Mouse (Mus musculus) liver, embryonic 12.5 days (tissue): ENCODE measurements around the gene Dpf1. TPM values are rescaled to one million over a fixed set of nuclear protein-coding genes. Genes with fewer than 3 reads are reported as not detected.

Experiments
- ATAC-seq: fragments of 200-750 bp; cut with Nextera tagmentation; 2 replicates; pipeline ENCODE4 v1.8.0; 2017; ENCODE audit warnings: moderate number of reproducible peaks, mild to moderate bottlenecking, moderate library complexity
- H3K27ac ChIP-seq: fragments of 300-500 bp; sonication (generic); 2 replicates; pipeline ENCODE4 v1.5.1; 2016; ENCODE audit warnings: mild to moderate bottlenecking
- H3K27me3 ChIP-seq: fragments of 300-500 bp; sonication (generic); replicated peaks from 2 replicates; pipeline ENCODE4 v1.6.1; 2016; ENCODE audit warnings: mild to moderate bottlenecking, moderate library complexity
- H3K36me3 ChIP-seq: fragments of 300-500 bp; sonication (generic); 2 replicates; pipeline ENCODE4 v1.6.1; 2016; ENCODE audit warnings: mild to moderate bottlenecking, moderate library complexity
- H3K4me1 ChIP-seq: fragments of 300-500 bp; sonication (generic); 2 replicates; pipeline ENCODE4 v1.6.1; 2016
- H3K4me2 ChIP-seq: fragments of 300-500 bp; sonication (generic); 2 replicates; pipeline ENCODE4 v1.6.1; 2016; ENCODE audit warnings: mild to moderate bottlenecking, moderate library complexity
- H3K4me3 ChIP-seq: fragments of 300-500 bp; sonication (generic); 2 replicates; pipeline ENCODE4 v1.5.1; 2016; ENCODE audit warnings: mild to moderate bottlenecking, moderate library complexity
- H3K9ac ChIP-seq: fragments of 300-500 bp; sonication (generic); 2 replicates; pipeline ENCODE4 v1.6.1; 2016; ENCODE audit warnings: mild to moderate bottlenecking, moderate library complexity
- H3K9me3 ChIP-seq: fragments of 300-500 bp; sonication (generic); replicated peaks from 2 replicates; pipeline ENCODE4 v1.6.1; 2016; ENCODE audit warnings: mild to moderate bottlenecking, moderate library complexity
- WGBS: fragments of 180-500 bp; shearing (Covaris S2); methylation state at CpG from one replicate; pipeline ENCODE4 v1.1.7; 2016; ENCODE audit not compliant: insufficient replicate concordance; 5-methylcytosine and 5-hydroxymethylcytosine counted together
- polyA plus RNA-seq: library from polyadenylated mRNA; unstranded; fragments of >200 nt; fragmentation: Nextera tagmentation; extraction: Ambion mirVana; gene quantifications from 2 replicates; pipeline ENCODE4 v1.2.1, GENCODE M21; 2016

The Dpf1 gene
- polyA plus RNA-seq = 2.6 and 3.6 TPM in 2 replicates

- no peak within 1 kb of the TSS for H3K27ac ChIP-seq
- peaks cover 49% of the 10 kb centered on the region for H3K4me1 ChIP-seq
- 1% methylated on average over 66 of the region's 67 CpGs for WGBS
- H3K4me2 ChIP-seq = peak within 1 kb of the TSS; percentile 80
- H3K36me3 ChIP-seq = no peaks in the 10 kb centered on the region
- peak within 1 kb of the TSS; percentile 58 for H3K4me3 ChIP-seq
- no peaks in the 10 kb centered on the region for H3K9me3 ChIP-seq
- H3K27me3 ChIP-seq = peaks cover 80% of the 10 kb centered on the region
- peak within 1 kb of the TSS; percentile 52 for H3K9ac ChIP-seq
- peak; percentile 69 for ATAC-seq
Observed at GRCm38 (mm10) chr7:29303738-29304462, at the start of gene Dpf1. TSS of gene Dpf1 (plus strand) at chr7:29303951.

DNA sequence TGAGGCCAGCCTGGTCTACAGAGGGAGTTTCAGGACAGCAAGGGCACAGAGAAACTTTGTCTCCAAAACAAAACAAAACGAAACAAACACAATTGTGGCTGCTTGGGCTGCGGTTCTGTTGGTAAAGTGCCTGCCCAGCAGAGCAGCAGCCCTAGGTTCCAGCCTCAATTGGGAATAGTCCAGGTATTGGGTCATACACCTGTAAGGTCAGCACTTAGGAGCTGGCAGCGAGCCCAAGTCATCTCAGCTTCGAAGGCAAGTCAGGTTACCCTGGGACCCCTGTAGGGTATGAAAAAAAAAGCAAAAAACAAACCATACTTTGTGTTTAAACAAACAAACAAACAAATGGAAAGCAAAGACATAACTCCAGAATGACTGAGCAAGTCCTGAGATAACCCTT, 47.9 kb upstream of the Dpf1 start:
- Histone ChIP-seq H3K27me3 (no peaks in the 10 kb centered on the region), H3K9ac (no peak overlapping the region), H3K36me3 (no peaks in the 10 kb centered on the region), H3K27ac (no peak overlapping the region), H3K9me3 (no peaks in the 10 kb centered on the region), H3K4me2 (no peak overlapping the region), H3K4me1 (peaks cover 24% of the 10 kb centered on the region), H3K4me3 (no peak overlapping the region)
- ATAC-seq = no peak
- WGBS = 68% methylated on average over 4 of the region's 4 CpGs

GRCm38 (mm10) chr7:29257368-29257767, 46.4 kb upstream of the Dpf1 start:
- 70% methylated on average over 1 of the region's 1 CpGs for WGBS

GRCm38 (mm10) chr7:29259781-29260730, 43.7 kb upstream of the Dpf1 start:
- H3K4me3 ChIP-seq = no peak overlapping the region
- H3K4me1 ChIP-seq = no peaks in the 10 kb centered on the region
- no peak overlapping the region for H3K4me2 ChIP-seq
- H3K9me3 ChIP-seq = no peaks in the 10 kb centered on the region
- H3K27ac ChIP-seq = no peak overlapping the region
- no peaks in the 10 kb centered on the region for H3K36me3 ChIP-seq
- no peaks in the 10 kb centered on the region for H3K27me3 ChIP-seq
- no peak for ATAC-seq
- 77% methylated on average over 10 of the region's 10 CpGs for WGBS
- H3K9ac ChIP-seq = no peak overlapping the region

More at GRCm38 (mm10) chr7:29257368-29257767, 46.4 kb upstream of the Dpf1 start:
- H3K27ac ChIP-seq = no peak overlapping the region
- no peak overlapping the region for H3K4me2 ChIP-seq
- no peaks in the 10 kb centered on the region for H3K9me3 ChIP-seq
- no peak overlapping the region for H3K4me3 ChIP-seq
- ATAC-seq = no peak
- H3K36me3 ChIP-seq = no peaks in the 10 kb centered on the region
- peaks cover 20% of the 10 kb centered on the region for H3K4me1 ChIP-seq
- H3K27me3 ChIP-seq = no peaks in the 10 kb centered on the region
- H3K9ac ChIP-seq = no peak overlapping the region

DNA sequence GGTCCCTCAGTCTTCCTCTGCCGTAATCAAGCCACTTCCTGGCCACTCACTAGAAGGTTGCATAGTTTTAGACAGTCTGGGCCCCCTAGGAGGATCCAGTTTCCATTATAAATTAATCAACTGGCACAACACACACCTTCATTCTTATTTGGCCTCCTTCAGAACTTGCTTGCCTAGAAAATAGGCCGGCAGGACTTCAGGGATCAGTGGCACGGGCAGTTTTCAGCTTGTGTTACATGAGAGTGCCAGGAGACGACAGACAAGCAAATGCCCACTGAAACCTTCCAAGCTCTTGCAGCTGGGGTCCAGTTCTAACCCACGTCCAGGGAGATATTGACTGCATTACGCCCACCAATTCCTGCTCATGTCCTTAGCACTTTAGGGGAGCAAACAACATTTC, 41.6 kb upstream of the Dpf1 start:
- H3K36me3 ChIP-seq = no peaks in the 10 kb centered on the region
- no peak overlapping the region for H3K4me3 ChIP-seq
- H3K4me1 ChIP-seq = no peaks in the 10 kb centered on the region
- ATAC-seq = no peak
- 67% methylated on average over 6 of the region's 6 CpGs for WGBS
- H3K4me2 ChIP-seq = no peak overlapping the region
- no peaks in the 10 kb centered on the region for H3K27me3 ChIP-seq
- no peak overlapping the region for H3K27ac ChIP-seq
- H3K9ac ChIP-seq = no peak overlapping the region
- H3K9me3 ChIP-seq = no peaks in the 10 kb centered on the region

- 73% methylated on average over 3 of the region's 3 CpGs for WGBS
- Histone ChIP-seq H3K4me2 (no peak overlapping the region), H3K9me3 (no peaks in the 10 kb centered on the region), H3K36me3 (no peaks in the 10 kb centered on the region), H3K27me3 (no peaks in the 10 kb centered on the region), H3K4me1 (no peaks in the 10 kb centered on the region), H3K4me3 (no peak overlapping the region), H3K27ac (no peak overlapping the region), H3K9ac (no peak overlapping the region)
- no peak for ATAC-seq
Observed at GRCm38 (mm10) chr7:29263831-29264230, 39.9 kb upstream of the Dpf1 start.

DNA sequence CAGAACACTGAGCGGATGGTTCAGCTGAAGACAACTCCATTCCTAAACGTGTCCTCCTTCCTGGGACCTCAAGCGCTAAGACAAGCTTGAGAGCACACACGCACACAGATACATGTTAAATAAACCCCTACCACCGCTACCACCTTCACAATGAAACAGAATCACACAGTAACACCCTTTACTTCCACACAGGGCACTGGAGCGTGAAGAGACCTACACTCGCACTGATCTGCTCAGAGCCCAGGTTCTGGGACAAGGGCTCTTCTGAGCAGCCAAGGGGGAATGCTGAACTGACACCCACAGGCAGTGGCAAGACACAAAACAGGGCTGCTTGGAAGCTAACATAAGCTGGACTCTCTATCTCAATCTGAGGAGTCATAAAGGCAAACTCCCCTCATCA, 38.1 kb upstream of the Dpf1 start:
- no peak for ATAC-seq
- no peak overlapping the region for H3K9ac ChIP-seq
- WGBS = 76% methylated on average over 7 of the region's 7 CpGs

DNA sequence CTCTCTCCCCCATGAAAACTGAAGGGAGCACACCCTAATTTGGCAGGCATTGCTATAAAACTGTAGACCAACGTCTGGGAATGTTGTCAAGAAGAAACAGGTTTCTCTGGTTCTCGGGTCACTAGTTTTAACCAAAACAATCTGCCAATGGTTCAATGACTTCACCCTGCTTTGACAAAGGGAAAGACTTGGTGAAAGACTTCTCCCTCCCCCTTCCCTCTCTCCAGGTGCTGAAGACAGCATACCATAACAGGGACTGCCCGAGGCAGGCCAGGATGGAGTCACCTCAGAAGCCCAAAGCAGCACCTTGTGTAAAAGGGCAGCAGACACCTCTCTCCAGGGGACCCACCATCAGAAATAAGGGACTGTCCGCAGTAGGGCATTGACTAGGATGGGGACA, 36.8 kb upstream of the Dpf1 start:
- ATAC-seq = no peak
- H3K36me3 ChIP-seq = no peaks in the 10 kb centered on the region
- no peak overlapping the region for H3K9ac ChIP-seq
- 60% methylated on average over 4 of the region's 4 CpGs for WGBS
- H3K4me3 ChIP-seq = no peak overlapping the region
- H3K4me1 ChIP-seq = no peaks in the 10 kb centered on the region; the same call in 1 of the 2 replicates
- no peaks in the 10 kb centered on the region for H3K9me3 ChIP-seq
- no peak overlapping the region for H3K27ac ChIP-seq
- H3K4me2 ChIP-seq = no peak overlapping the region
- no peaks in the 10 kb centered on the region for H3K27me3 ChIP-seq

More for the DNA sequence above, 38.1 kb upstream of the Dpf1 start:
- Histone ChIP-seq H3K4me2 (no peak overlapping the region), H3K36me3 (no peaks in the 10 kb centered on the region), H3K4me1 (no peaks in the 10 kb centered on the region), H3K4me3 (no peak overlapping the region), H3K27ac (no peak overlapping the region), H3K9me3 (no peaks in the 10 kb centered on the region), H3K27me3 (no peaks in the 10 kb centered on the region)

GRCm38 (mm10) chr7:29270445-29270844, 33.3 kb upstream of the Dpf1 start:
- H3K36me3 ChIP-seq = no peaks in the 10 kb centered on the region
- H3K27ac ChIP-seq = no peak overlapping the region
- H3K4me1 ChIP-seq = no peaks in the 10 kb centered on the region; the same call in 1 of the 2 replicates
- ATAC-seq = no peak
- H3K4me3 ChIP-seq = no peak overlapping the region
- no peak overlapping the region for H3K4me2 ChIP-seq
- no peaks in the 10 kb centered on the region for H3K9me3 ChIP-seq
- H3K27me3 ChIP-seq = no peaks in the 10 kb centered on the region
- H3K9ac ChIP-seq = no peak overlapping the region
- WGBS = 64% methylated on average over 4 of the region's 4 CpGs

DNA sequence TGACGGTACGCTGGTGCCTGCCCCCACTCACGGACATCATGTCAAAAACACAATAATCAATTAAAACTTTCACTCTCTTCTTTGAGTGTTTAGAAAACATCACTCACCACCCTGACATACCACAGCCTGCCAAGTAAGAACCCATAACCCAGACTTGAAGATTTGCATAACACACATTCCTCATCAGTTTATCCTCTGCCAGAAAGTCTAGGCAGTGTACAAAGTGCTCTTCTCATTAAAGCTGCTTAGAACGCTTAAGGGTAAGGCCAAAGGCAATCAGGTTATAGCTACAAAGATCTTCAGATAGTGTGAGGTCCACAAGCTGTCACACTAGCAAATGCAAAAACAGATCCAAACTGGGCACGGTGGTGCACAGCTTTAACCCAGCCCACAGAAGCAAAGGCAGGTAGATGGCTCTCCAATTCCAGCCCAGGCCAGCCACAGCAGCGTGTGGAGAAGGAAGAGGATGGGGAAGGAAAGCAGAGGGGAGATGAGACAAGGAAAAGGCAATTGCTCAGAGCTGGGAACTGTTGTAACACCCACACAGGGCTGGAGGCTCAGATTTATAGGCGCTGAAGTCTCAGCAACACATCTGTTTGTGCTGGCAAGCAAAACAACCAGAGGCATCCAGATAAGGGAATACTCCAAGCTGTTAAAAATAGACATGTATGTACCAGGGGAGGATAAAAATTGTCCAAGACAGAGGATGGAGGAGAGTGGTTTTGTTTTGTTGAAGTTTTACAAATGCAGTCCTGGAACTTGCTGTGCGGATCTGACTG, 31.9 kb upstream of the Dpf1 start:
- Histone ChIP-seq H3K4me3 (no peak overlapping the region), H3K36me3 (no peaks in the 10 kb centered on the region), H3K9me3 (no peaks in the 10 kb centered on the region), H3K4me1 (no peaks in the 10 kb centered on the region; the same call in 1 of the 2 replicates), H3K27me3 (no peaks in the 10 kb centered on the region), H3K9ac (no peak overlapping the region), H3K27ac (no peak overlapping the region), H3K4me2 (no peak overlapping the region)
- 65% methylated on average over 8 of the region's 8 CpGs for WGBS
- ATAC-seq = no peak

DNA sequence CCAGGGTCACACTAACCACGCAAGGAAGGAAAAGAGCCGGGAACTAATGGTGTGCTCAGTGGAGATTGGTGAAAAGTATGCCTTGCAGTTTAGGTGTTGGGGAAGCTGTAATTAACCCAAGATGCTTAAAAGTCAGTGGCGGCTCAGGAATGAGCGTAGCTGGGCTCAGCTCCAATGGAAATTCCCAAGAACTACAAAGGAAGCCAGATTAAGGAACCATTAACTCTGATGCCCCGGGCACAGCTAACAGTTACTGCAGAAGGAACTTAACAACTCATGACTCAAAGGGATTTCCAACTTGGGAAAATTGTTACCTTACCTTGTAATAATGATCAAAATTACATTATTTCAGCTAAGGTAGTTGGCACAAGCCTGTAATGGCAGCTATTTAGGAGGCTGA, 27.0 kb upstream of the Dpf1 start:
- H3K4me2 ChIP-seq = no peak overlapping the region
- 73% methylated on average over 5 of the region's 5 CpGs for WGBS
- H3K9ac ChIP-seq = no peak overlapping the region
- no peak overlapping the region for H3K27ac ChIP-seq
- peaks cover 13% of the 10 kb centered on the region for H3K4me1 ChIP-seq
- ATAC-seq = no peak
- H3K4me3 ChIP-seq = no peak overlapping the region
- no peaks in the 10 kb centered on the region for H3K36me3 ChIP-seq
- peaks cover 17% of the 10 kb centered on the region for H3K27me3 ChIP-seq
- H3K9me3 ChIP-seq = no peaks in the 10 kb centered on the region
